Mouse (Mus musculus): ENCODE measurements around the gene Pnkp. TPM values are rescaled to one million over a fixed set of nuclear protein-coding genes. Genes with fewer than 3 reads are reported as not detected.

Pnkp gene
- polyA plus RNA-seq, 1 experiment from 2014 or later = 31.6 TPM

DNA sequence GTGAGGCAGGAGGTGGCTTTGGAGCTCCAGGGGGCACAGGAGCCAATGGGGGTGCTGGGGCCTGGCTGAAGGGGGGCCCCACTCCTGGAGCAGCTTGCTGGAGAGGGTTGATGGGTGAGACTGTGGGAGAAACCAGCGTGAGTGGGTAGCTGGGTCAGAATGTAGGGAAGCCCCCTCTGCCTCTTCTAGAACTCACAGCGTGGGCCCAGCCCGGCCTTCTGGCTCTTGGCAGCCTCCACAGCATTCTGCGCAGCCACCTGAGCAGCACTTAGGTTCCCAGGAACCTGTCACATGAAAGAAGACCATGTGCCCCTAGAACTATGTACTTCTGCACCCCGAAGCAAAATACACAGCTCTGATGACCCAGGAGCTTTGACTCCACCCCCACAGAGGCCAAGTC, 27.7 kb downstream of the Pnkp start:
- ATAC-seq (ENCODE audit: low read depth) = no peak
- no peaks in the 10 kb centered on the region for H3K9me3 ChIP-seq
- no peak overlapping the region for H3K4me2 ChIP-seq
- peaks cover 90% of the 10 kb centered on the region for H3K36me3 ChIP-seq
- no peak overlapping the region for H3K27ac ChIP-seq (replicated peaks)
- WGBS = 98% methylated on average over 5 of the region's 5 CpGs
- no peak overlapping the region for H3K9ac ChIP-seq
- no peaks in the 10 kb centered on the region for H3K27me3 ChIP-seq
- no peak overlapping the region for H3K4me3 ChIP-seq
- peaks cover 20% of the 10 kb centered on the region for H3K4me1 ChIP-seq (replicated peaks)

DNA sequence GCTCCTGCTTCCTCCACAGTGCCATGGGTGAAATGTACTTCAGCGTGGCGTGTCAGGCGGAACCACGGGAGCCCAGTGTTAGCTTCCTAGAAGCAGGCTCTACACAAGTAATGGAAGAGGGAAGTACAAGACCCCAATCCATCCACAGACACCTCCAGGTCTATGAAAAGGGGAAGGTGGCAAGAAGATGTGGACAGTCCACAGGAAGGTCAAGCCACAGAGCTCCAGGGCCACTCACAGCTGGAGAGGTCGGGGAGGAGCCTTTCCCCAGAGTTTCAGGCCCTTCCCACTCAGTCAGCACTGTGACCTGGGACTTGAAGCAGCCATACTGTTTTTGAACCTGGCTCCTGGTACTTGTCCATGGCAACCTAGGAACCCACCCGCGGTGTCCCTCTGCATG, 30.0 kb downstream of the Pnkp start:
- H3K4me3 ChIP-seq = no peak overlapping the region
- H3K36me3 ChIP-seq = peaks cover 75% of the 10 kb centered on the region
- no peak overlapping the region for H3K4me2 ChIP-seq
- WGBS = 87% methylated on average over 7 of the region's 7 CpGs
- H3K9ac ChIP-seq = 0 out of 2 replicates have a peak overlapping the region, but pooled peaks have one; percentile 8
- H3K27ac ChIP-seq (replicated peaks) = no peak overlapping the region
- H3K9me3 ChIP-seq = no peaks in the 10 kb centered on the region
- no peaks in the 10 kb centered on the region for H3K27me3 ChIP-seq
- peaks cover 38% of the 10 kb centered on the region for H3K4me1 ChIP-seq (replicated peaks)
- ATAC-seq (ENCODE audit: low read depth) = no peak

DNA sequence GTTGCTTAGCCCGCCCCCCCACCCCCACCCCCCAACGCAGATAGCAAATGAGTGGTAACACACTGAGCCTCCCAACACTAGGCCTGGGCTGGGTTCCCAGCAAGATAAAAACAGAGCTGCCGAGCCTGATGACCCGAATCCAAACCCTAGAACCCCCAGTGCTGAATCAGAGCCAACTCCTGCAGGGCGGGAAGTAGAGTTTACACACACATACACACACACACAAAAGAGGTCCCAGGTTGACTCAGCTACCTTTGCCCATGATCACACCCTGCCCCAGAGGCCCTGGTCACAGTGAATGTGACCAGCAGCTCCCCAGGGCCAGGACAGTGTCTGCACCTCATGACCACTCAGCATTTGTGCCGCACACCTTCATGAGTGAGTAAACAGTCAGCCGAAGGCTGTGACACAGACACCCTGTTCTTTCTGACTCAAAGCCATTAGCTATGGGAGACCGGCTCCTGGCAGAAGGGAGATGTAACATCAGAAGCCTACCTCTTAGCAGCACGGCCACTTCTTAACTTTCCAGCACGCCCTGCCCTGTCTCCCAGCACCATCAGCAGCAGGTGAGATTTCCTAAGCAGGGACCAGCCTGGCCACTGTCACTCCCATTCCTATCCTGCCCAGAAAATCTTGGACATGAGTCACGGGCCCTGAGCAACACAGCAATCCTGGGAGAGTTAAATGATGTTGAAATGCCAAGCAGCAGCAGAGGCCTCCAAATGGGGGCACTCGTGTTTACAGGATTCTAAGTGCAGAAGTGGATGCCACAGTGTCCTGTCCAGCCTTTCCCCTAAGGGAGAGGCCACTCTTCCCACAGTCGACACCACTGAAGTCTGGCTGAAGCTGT, 31.5 kb downstream of the Pnkp start:
- Histone ChIP-seq H3K27ac (replicated peaks) (no peak overlapping the region), H3K36me3 (peaks cover 60% of the 10 kb centered on the region), H3K4me3 (no peak overlapping the region), H3K9ac (peak overlapping the region; percentile 34; the same call in 1 of the 2 replicates), H3K27me3 (no peaks in the 10 kb centered on the region), H3K9me3 (no peaks in the 10 kb centered on the region), H3K4me2 (0 out of 2 replicates have a peak overlapping the region, but pooled peaks have one; percentile 3), H3K4me1 (replicated peaks) (peaks cover 44% of the 10 kb centered on the region)
- ATAC-seq (ENCODE audit: low read depth) = no peak
- 87% methylated on average over 13 of the region's 13 CpGs for WGBS

DNA sequence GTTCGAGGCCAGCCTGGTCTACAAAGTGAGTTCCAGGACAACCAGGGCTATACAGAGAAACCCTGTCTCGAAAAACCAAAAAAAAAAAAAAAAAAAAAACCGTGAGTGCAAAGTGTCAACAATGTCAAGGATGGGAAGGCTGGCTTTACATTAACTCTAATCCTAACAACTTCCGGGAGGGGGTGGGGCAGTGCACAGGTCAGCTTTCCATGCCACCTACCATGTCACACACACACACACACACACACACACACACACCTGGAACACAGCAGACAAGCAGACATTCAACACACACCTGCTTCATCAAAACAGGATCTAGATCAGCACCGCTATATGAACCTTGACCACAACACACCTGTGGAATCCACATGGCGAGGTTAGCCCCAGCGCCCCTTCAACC, 33.2 kb downstream of the Pnkp start:
- no peak for ATAC-seq (ENCODE audit: low read depth)
- H3K4me2 ChIP-seq = peak overlapping the region; percentile 98
- WGBS = 93% methylated on average over 7 of the region's 7 CpGs
- no peaks in the 10 kb centered on the region for H3K27me3 ChIP-seq
- H3K4me1 ChIP-seq (replicated peaks) = peaks cover 61% of the 10 kb centered on the region
- peaks cover 44% of the 10 kb centered on the region for H3K36me3 ChIP-seq
- no peaks in the 10 kb centered on the region for H3K9me3 ChIP-seq
- H3K4me3 ChIP-seq = peak overlapping the region; percentile 93
- H3K27ac ChIP-seq (replicated peaks) = no peak overlapping the region
- H3K9ac ChIP-seq = peak overlapping the region; percentile 96; the same call in 1 of the 2 replicates

DNA sequence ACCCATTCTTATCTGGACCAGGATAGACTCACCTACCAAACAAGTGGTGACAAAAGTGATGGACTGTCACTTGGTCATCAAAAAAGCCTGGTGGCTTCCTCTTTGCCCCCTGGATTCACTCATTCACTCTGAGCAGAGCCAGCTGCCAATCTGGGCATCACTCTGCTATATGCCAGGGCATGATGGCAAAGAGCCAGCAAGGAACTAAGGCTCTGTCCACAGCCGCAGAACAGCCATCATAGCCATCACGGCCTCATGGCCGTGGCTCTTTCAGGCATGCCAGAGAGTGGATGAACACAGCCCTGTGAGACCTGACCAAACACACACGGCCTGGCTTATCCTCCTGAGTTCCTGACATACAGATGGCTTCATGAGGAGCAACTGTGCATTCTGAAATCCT, 33.8 kb downstream of the Pnkp start:
- no peak for ATAC-seq (ENCODE audit: low read depth)
- H3K4me1 ChIP-seq (replicated peaks) = peaks cover 63% of the 10 kb centered on the region

DNA sequence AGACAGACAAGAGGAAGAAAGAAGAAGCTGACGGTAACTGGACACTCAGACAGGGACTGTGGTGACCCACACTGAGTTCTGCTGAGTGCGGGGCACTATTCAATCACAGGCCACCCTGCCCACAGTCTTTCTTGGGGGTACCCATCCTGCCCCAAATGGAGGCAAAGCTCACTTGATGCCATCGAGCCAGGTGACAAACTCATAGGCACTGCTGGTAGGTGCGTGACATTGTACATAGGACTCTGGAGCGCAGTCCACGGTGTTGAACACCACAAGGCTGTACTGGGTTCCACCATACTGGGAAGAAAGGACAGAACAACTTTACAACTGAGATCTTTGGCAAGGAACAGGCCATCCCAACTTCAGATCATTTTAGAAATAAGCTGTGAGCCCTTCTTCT, 34.7 kb downstream of the Pnkp start:
- 23% methylated on average over 6 of the region's 6 CpGs for WGBS

More for the DNA sequence above, 33.8 kb downstream of the Pnkp start:
- H3K27ac ChIP-seq (replicated peaks) = no peak overlapping the region; the same call in 1 of the 2 replicates
- WGBS = 70% methylated on average over 4 of the region's 4 CpGs
- peak overlapping the region; percentile 93 for H3K4me3 ChIP-seq
- H3K27me3 ChIP-seq = no peaks in the 10 kb centered on the region
- peaks cover 38% of the 10 kb centered on the region for H3K36me3 ChIP-seq
- H3K9me3 ChIP-seq = no peaks in the 10 kb centered on the region
- peak overlapping the region; percentile 98 for H3K4me2 ChIP-seq
- H3K9ac ChIP-seq = peak overlapping the region; percentile 96

DNA sequence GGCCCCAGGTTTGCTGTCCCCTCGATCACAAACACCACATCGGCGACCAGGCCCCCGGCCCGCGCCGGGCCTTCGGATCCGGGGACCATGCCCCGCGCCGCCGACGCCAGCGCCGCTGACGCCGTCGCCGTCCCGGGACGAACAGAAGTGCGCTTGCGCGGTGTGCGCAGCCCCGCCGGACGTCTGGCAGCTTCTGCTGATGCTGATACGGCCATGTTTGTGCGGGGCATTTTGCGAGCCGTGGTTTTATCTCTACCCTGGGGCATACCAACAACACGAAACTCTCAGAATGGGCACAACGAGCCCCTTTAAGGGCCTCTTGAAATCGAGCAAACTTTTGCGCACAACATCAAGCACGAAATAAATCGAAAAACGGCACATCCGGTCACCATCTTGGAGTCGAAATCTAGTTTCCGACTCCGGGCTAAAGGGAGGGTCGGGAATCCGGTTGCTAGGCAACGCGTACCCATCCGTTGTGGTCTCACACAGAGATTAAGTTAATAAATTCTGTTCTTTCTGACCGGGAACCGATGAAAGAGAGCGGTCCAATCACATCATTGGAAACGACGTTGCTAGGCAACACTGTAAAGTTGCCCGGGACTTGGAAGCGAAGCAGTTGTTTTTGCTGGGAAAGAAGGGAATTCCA, 35.5 kb downstream of the Pnkp start, which contains the start of gene Med25:
TSS of gene Med25 (minus strand) at position 437 of the 646 bp plus-strand sequence.
- H3K9ac ChIP-seq = peak within 1 kb of the TSS; percentile 96
- H3K4me1 ChIP-seq (replicated peaks) = peaks cover 73% of the 10 kb centered on the region
- H3K27ac ChIP-seq (replicated peaks) = peak within 1 kb of the TSS; percentile 98
- no peaks in the 10 kb centered on the region for H3K27me3 ChIP-seq
- no peaks in the 10 kb centered on the region for H3K9me3 ChIP-seq
- peak within 1 kb of the TSS; percentile 98 for H3K4me2 ChIP-seq
- H3K36me3 ChIP-seq = peaks cover 28% of the 10 kb centered on the region
- under 1% methylated on average over 56 of the region's 56 CpGs for WGBS
- H3K4me3 ChIP-seq = peak within 1 kb of the TSS; percentile 93
- peak; percentile 64 for ATAC-seq (ENCODE audit: low read depth)

More for the DNA sequence above, 34.7 kb downstream of the Pnkp start:
- Histone ChIP-seq H3K36me3 (peaks cover 32% of the 10 kb centered on the region), H3K4me3 (peak overlapping the region; percentile 93), H3K27ac (replicated peaks) (peak overlapping the region; percentile 98), H3K9me3 (no peaks in the 10 kb centered on the region), H3K4me1 (replicated peaks) (peaks cover 68% of the 10 kb centered on the region), H3K27me3 (no peaks in the 10 kb centered on the region), H3K9ac (peak overlapping the region; percentile 96), H3K4me2 (peak overlapping the region; percentile 98)
- no peak for ATAC-seq (ENCODE audit: low read depth)

DNA sequence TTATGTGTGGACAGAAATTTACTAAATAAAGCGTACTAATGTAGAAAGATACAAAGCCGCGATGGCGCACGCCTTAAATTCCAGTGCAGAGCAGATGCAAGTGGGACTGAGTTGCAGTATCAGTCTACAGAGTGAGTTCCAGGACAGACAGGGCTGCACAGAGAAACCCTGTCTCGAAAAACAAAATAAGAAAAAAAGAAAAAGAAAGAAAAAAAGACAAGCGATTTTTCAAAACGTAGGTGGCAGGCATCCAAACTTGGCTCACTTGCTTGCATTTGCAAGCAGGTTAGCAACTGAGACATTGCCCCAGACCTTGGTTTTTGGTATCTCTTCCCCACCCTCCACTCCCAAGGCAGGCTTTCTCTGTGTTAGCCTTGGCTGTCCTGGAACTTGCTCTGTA, 36.3 kb downstream of the Pnkp start:
- Histone ChIP-seq H3K36me3 (peaks cover 23% of the 10 kb centered on the region), H3K27me3 (no peaks in the 10 kb centered on the region), H3K9me3 (no peaks in the 10 kb centered on the region), H3K4me3 (peak overlapping the region; percentile 93), H3K9ac (peak overlapping the region; percentile 34; the same call in 1 of the 2 replicates), H3K27ac (replicated peaks) (peak overlapping the region; percentile 98), H3K4me2 (peak overlapping the region; percentile 54), H3K4me1 (replicated peaks) (peaks cover 74% of the 10 kb centered on the region)
- ATAC-seq (ENCODE audit: low read depth) = no peak
- 11% methylated on average over 8 of the region's 8 CpGs for WGBS

DNA sequence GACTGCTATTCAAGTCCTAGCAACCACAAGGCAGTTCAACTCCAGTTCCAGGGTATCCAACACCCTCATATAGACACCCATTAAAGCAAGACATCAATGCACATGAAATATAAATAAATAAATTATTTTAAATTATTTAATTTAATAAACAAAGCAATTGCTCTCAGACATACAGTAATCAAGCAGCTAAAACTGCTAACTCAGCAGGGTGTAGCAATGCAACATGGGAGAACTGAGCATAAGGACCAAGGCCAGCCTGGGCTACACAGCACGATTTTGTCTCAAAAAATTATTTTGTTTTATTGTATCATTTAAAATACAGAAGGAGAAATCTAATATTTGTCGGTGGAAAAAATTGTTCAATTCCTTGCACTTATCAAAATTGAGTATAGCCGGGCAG, 37.2 kb downstream of the Pnkp start:
- H3K27me3 ChIP-seq = no peaks in the 10 kb centered on the region
- H3K4me2 ChIP-seq = no peak overlapping the region
- ATAC-seq (ENCODE audit: low read depth) = no peak
- H3K9ac ChIP-seq = no peak overlapping the region
- 89% methylated on average over 3 of the region's 3 CpGs for WGBS
- H3K27ac ChIP-seq (replicated peaks) = peak overlapping the region; percentile 98
- H3K36me3 ChIP-seq = peaks cover 18% of the 10 kb centered on the region
- H3K9me3 ChIP-seq = no peaks in the 10 kb centered on the region
- H3K4me3 ChIP-seq = no peak overlapping the region
- peaks cover 72% of the 10 kb centered on the region for H3K4me1 ChIP-seq (replicated peaks)

DNA sequence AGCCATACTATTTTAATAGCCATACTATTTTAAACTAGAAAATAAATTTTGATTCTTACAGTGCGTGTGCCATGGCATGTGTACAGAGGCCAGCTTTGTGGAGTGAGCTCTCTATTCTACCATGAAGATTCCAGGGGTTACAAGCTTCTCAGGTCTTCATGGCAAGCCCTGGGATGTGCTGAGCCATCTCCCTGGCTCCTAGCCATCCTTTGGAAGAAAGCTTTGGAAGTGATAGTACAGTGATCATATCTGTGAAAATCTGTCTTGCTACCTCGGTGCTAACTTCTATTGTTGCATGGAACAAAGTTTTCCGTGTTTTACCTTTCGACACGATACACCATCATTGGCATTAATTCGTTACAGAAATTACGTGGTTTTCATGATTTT, 38.3 kb downstream of the Pnkp start:
- no peaks in the 10 kb centered on the region for H3K27me3 ChIP-seq
- peaks cover 64% of the 10 kb centered on the region for H3K4me1 ChIP-seq (replicated peaks)
- H3K27ac ChIP-seq (replicated peaks) = peak overlapping the region; percentile 98

DNA sequence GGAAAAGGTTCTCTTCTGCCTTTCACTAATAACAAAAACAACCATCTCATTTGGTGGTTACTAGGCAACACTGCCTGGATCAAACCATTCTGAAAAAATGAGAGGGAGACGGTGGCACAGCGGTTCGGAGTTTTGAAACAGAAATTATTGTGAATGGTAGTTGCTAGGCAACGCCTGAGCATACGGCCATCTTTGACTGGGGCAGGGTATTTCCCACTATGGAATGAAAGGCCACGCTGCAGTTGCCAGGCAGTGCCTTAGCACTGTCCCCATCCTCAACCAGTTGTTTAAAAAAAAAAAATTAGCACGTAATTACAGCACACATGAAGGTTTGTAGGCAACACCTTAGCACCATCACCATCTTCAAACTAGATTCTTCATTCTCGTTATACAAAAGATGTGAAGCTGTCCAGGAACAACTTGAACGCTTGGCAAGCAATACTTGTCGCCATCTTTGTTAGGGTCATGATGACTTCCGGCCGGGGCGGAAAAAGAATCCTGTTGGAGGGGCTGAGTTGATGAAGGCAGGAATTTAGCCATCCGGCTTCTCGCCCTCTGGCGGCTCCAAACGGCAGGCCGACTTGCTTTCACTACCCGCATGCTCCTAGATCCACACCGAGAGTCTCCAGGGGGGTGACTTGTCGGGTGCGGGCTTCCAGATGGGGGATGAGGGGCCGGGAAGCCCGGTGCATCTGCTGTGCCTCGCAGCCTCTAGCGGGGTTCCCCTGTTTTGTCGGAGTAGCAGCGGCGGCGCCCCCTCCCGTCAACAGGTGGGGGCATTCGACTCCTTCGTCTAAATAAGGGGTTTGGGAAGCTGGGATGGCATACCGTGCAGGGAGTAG, 38.9 kb downstream of the Pnkp start, which contains the start of gene Fuz:
TSS of gene Fuz (plus strand) at position 487 of the 842 bp plus-strand sequence.
- H3K4me2 ChIP-seq = peak within 1 kb of the TSS; percentile 68
- no peaks in the 10 kb centered on the region for H3K9me3 ChIP-seq
- peak; percentile 82 for ATAC-seq (ENCODE audit: low read depth)
- peak within 1 kb of the TSS; percentile 54 for H3K4me3 ChIP-seq
- under 1% methylated on average over 34 of the region's 34 CpGs for WGBS
- H3K36me3 ChIP-seq = peaks cover 21% of the 10 kb centered on the region
- peaks cover 61% of the 10 kb centered on the region for H3K4me1 ChIP-seq (replicated peaks)
- H3K9ac ChIP-seq = peak within 1 kb of the TSS; percentile 72
- peak within 1 kb of the TSS; percentile 98 for H3K27ac ChIP-seq (replicated peaks)
- H3K27me3 ChIP-seq = no peaks in the 10 kb centered on the region

More for the DNA sequence above, 38.3 kb downstream of the Pnkp start:
- Histone ChIP-seq H3K9ac (peak overlapping the region; percentile 60), H3K4me3 (peak overlapping the region; percentile 54), H3K4me2 (peak overlapping the region; percentile 68), H3K9me3 (no peaks in the 10 kb centered on the region), H3K36me3 (peaks cover 21% of the 10 kb centered on the region)
- no peak for ATAC-seq (ENCODE audit: low read depth)
- 23% methylated on average over 7 of the region's 7 CpGs for WGBS

Data from neural tube, embryonic 13.5 days (tissue).